Mouse (Mus musculus) kidney, embryonic 15.5 days (tissue): ENCODE results near the gene Hoxa10. TPM values are rescaled to one million over a fixed set of nuclear protein-coding genes. Genes with fewer than 3 reads are reported as not detected.

Experiments used
- ATAC-seq: fragments of 200-750 bp; cut with Nextera tagmentation; replicated peaks from 2 replicates; pipeline ENCODE4 v1.8.0; 2017; ENCODE audit warnings: moderate TSS enrichment; ENCODE audit not compliant: low FRiP score
- H3K27ac ChIP-seq: fragments of 300-500 bp; sonication (generic); 2 replicates; pipeline ENCODE4 v1.5.1; 2015; ENCODE audit warnings: mild to moderate bottlenecking, inconsistent platforms
- H3K27me3 ChIP-seq: fragments of 300-500 bp; sonication (generic); 2 replicates; pipeline ENCODE4 v1.6.1; 2015; ENCODE audit warnings: inconsistent platforms
- H3K36me3 ChIP-seq: fragments of 300-500 bp; sonication (generic); 2 replicates; pipeline ENCODE4 v1.6.1; 2015; ENCODE audit warnings: inconsistent platforms
- H3K4me1 ChIP-seq: fragments of 300-500 bp; sonication (generic); 2 replicates; pipeline ENCODE4 v1.6.1; 2015; ENCODE audit warnings: inconsistent platforms
- H3K4me2 ChIP-seq: fragments of 300-500 bp; sonication (generic); 2 replicates; pipeline ENCODE4 v1.6.1; 2015; ENCODE audit warnings: moderate library complexity, mild to moderate bottlenecking, inconsistent platforms
- H3K4me3 ChIP-seq: fragments of 300-500 bp; sonication (generic); replicated peaks from 2 replicates; pipeline ENCODE4 v1.5.1; 2015; ENCODE audit warnings: mild to moderate bottlenecking, inconsistent platforms
- H3K9ac ChIP-seq: fragments of 300-500 bp; sonication (generic); 2 replicates; pipeline ENCODE4 v1.6.1; 2015; ENCODE audit warnings: mild to moderate bottlenecking, inconsistent platforms
- H3K9me3 ChIP-seq: fragments of 300-500 bp; sonication (generic); replicated peaks from 2 replicates; pipeline ENCODE4 v1.6.1; 2016; ENCODE audit warnings: inconsistent platforms
- WGBS: fragments of 180-500 bp; shearing (Covaris S2); methylation state at CpG from one replicate; pipeline ENCODE4 v1.1.7; 2015; ENCODE audit warnings: mixed read lengths; 5-methylcytosine and 5-hydroxymethylcytosine counted together
- polyA plus RNA-seq: library from polyadenylated mRNA; unstranded; fragments of >200 nt; fragmentation: Nextera tagmentation; extraction: Ambion mirVana; gene quantifications from 2 replicates; pipeline ENCODE4 v1.2.1, GENCODE M21; 2015

The Hoxa10 gene
- polyA plus RNA-seq, 1 experiment from 2014 or later: 157 TPM

- 32% methylated on average over 4 of the region's 4 CpGs for WGBS
- Histone ChIP-seq H3K27me3 (peaks cover 58% of the 10 kb centered on the region), H3K27ac (peak overlapping the region; percentile 86; the same call in 1 of the 2 replicates), H3K4me1 (peaks cover 47% of the 10 kb centered on the region), H3K4me3 (peak overlapping the region; percentile 39), H3K9me3 (no peaks in the 10 kb centered on the region), H3K36me3 (no peaks in the 10 kb centered on the region), H3K9ac (0 out of 2 replicates have a peak overlapping the region, but pooled peaks have one; percentile 42), H3K4me2 (peak overlapping the region; percentile 74)
- no peak for ATAC-seq
Observed at GRCm38 (mm10) chr6:52249826-52250225, 9.2 kb upstream of the Hoxa10 start.

- peak overlapping the region; percentile 86 for H3K27ac ChIP-seq
- whole genome bisulfite sequencing: 5% methylated on average over 16 of the region's 16 CpGs
- H3K27me3 ChIP-seq: peaks cover 57% of the 10 kb centered on the region
- H3K9me3 ChIP-seq: no peaks in the 10 kb centered on the region
- H3K4me3 ChIP-seq: peak overlapping the region; percentile 39
- H3K4me1 ChIP-seq: peaks cover 47% of the 10 kb centered on the region
- H3K36me3 ChIP-seq: no peaks in the 10 kb centered on the region
- H3K4me2 ChIP-seq: peak overlapping the region; percentile 74
- no peak for ATAC-seq
- peak overlapping the region; percentile 42 for H3K9ac ChIP-seq
Observed at GRCm38 (mm10) chr6:52249415-52249738, 8.7 kb upstream of the Hoxa10 start.

- Histone ChIP-seq H3K4me2 (peak overlapping the region; percentile 74), H3K27ac (peak overlapping the region; percentile 86), H3K36me3 (no peaks in the 10 kb centered on the region), H3K9me3 (no peaks in the 10 kb centered on the region), H3K4me3 (peak overlapping the region; percentile 39), H3K4me1 (peaks cover 43% of the 10 kb centered on the region), H3K9ac (peak overlapping the region; percentile 42), H3K27me3 (peaks cover 52% of the 10 kb centered on the region)
- WGBS: 5% methylated on average over 27 of the region's 27 CpGs
- ATAC-seq: no peak
Observed at GRCm38 (mm10) chr6:52248638-52249414, 8.2 kb upstream of the Hoxa10 start.

GRCm38 (mm10) chr6:52247766-52248637 lies 7.3 kb upstream of the Hoxa10 start:
- H3K9ac ChIP-seq: peak overlapping the region; percentile 42
- H3K27me3 ChIP-seq: peaks cover 53% of the 10 kb centered on the region
- H3K27ac ChIP-seq: peak overlapping the region; percentile 86
- peak overlapping the region; percentile 39 for H3K4me3 ChIP-seq
- H3K4me1 ChIP-seq: peaks cover 43% of the 10 kb centered on the region
- no peaks in the 10 kb centered on the region for H3K9me3 ChIP-seq
- WGBS: 5% methylated on average over 23 of the region's 23 CpGs
- peak overlapping the region; percentile 74 for H3K4me2 ChIP-seq
- no peak for ATAC-seq
- no peaks in the 10 kb centered on the region for H3K36me3 ChIP-seq

- Histone ChIP-seq H3K9me3 (no peaks in the 10 kb centered on the region), H3K27ac (peak overlapping the region; percentile 95), H3K4me1 (peaks cover 44% of the 10 kb centered on the region), H3K9ac (peak overlapping the region; percentile 81), H3K27me3 (peaks cover 45% of the 10 kb centered on the region), H3K36me3 (no peaks in the 10 kb centered on the region), H3K4me3 (peak overlapping the region; percentile 74), H3K4me2 (peak overlapping the region; percentile 74)
- no peak for ATAC-seq
- 7% methylated on average over 3 of the region's 3 CpGs for WGBS
Observed at GRCm38 (mm10) chr6:52246916-52247315, 6.3 kb upstream of the Hoxa10 start.

GRCm38 (mm10) chr6:52246403-52246803 lies 5.7 kb upstream of the Hoxa10 start:
- peak overlapping the region; percentile 81 for H3K9ac ChIP-seq
- H3K4me1 ChIP-seq: peaks cover 49% of the 10 kb centered on the region
- peak overlapping the region; percentile 95 for H3K27ac ChIP-seq
- H3K9me3 ChIP-seq: no peaks in the 10 kb centered on the region
- WGBS: under 1% methylated on average over 26 of the region's 26 CpGs
- H3K4me3 ChIP-seq: peak overlapping the region; percentile 74
- ATAC-seq: no peak
- H3K36me3 ChIP-seq: no peaks in the 10 kb centered on the region
- peaks cover 44% of the 10 kb centered on the region for H3K27me3 ChIP-seq
- H3K4me2 ChIP-seq: peak overlapping the region; percentile 74

GRCm38 (mm10) chr6:52245757-52246142 lies 5.1 kb upstream of the Hoxa10 start, which contains the start of gene Hoxa11:
Hoxa11 (minus strand) TSS chr6:52245810.
- Histone ChIP-seq H3K27me3 (peaks cover 39% of the 10 kb centered on the region), H3K9me3 (no peaks in the 10 kb centered on the region), H3K4me3 (peak within 1 kb of the TSS; percentile 74), H3K4me1 (peaks cover 56% of the 10 kb centered on the region), H3K36me3 (no peaks in the 10 kb centered on the region), H3K27ac (peak within 1 kb of the TSS; percentile 95), H3K4me2 (peak within 1 kb of the TSS; percentile 74), H3K9ac (peak within 1 kb of the TSS; percentile 81)
- ATAC-seq: peak; percentile 44
- under 1% methylated on average over 20 of the region's 20 CpGs for WGBS

- H3K27ac ChIP-seq: peak overlapping the region; percentile 95
- H3K9me3 ChIP-seq: no peaks in the 10 kb centered on the region
- peak overlapping the region; percentile 81 for H3K9ac ChIP-seq
- H3K36me3 ChIP-seq: no peaks in the 10 kb centered on the region
- H3K4me1 ChIP-seq: peaks cover 61% of the 10 kb centered on the region
- WGBS: under 1% methylated on average over 71 of the region's 71 CpGs
- ATAC-seq: 0 out of 2 replicates have a peak, but pooled peaks have one; percentile 5
- H3K4me3 ChIP-seq: peak overlapping the region; percentile 74
- H3K27me3 ChIP-seq: peaks cover 35% of the 10 kb centered on the region
- peak overlapping the region; percentile 74 for H3K4me2 ChIP-seq
Observed at GRCm38 (mm10) chr6:52245040-52245756, 4.5 kb upstream of the Hoxa10 start.

GRCm38 (mm10) chr6:52244471-52245039 lies 3.9 kb upstream of the Hoxa10 start:
- H3K27ac ChIP-seq: peak overlapping the region; percentile 95
- H3K4me1 ChIP-seq: peaks cover 56% of the 10 kb centered on the region
- peaks cover 34% of the 10 kb centered on the region for H3K27me3 ChIP-seq
- H3K36me3 ChIP-seq: no peaks in the 10 kb centered on the region
- no peak for ATAC-seq
- H3K9me3 ChIP-seq: no peaks in the 10 kb centered on the region
- 2% methylated on average over 23 of the region's 23 CpGs for WGBS
- H3K4me2 ChIP-seq: peak overlapping the region; percentile 74
- H3K4me3 ChIP-seq: peak overlapping the region; percentile 74
- peak overlapping the region; percentile 81 for H3K9ac ChIP-seq

GRCm38 (mm10) chr6:52243681-52244121 lies 3.0 kb upstream of the Hoxa10 start:
- Histone ChIP-seq H3K4me3 (peak overlapping the region; percentile 74), H3K4me2 (peak overlapping the region; percentile 74), H3K4me1 (peaks cover 47% of the 10 kb centered on the region), H3K9ac (peak overlapping the region; percentile 81), H3K27me3 (peaks cover 28% of the 10 kb centered on the region), H3K9me3 (no peaks in the 10 kb centered on the region), H3K36me3 (no peaks in the 10 kb centered on the region), H3K27ac (peak overlapping the region; percentile 95)
- ATAC-seq: no peak
- 4% methylated on average over 12 of the region's 12 CpGs for WGBS

GRCm38 (mm10) chr6:52242801-52243332 lies 2.2 kb upstream of the Hoxa10 start:
- WGBS: 19% methylated on average over 4 of the region's 4 CpGs
- Histone ChIP-seq H3K27me3 (peaks cover 24% of the 10 kb centered on the region), H3K27ac (peak overlapping the region; percentile 95), H3K9ac (peak overlapping the region; percentile 81), H3K4me2 (peak overlapping the region; percentile 74), H3K4me3 (peak overlapping the region; percentile 74), H3K36me3 (no peaks in the 10 kb centered on the region), H3K4me1 (peaks cover 40% of the 10 kb centered on the region), H3K9me3 (no peaks in the 10 kb centered on the region)
- ATAC-seq: no peak
